Mouse (Mus musculus) lung, embryonic 16.5 days (tissue): ENCODE results near the gene Trp73. TPM values are rescaled to one million over a fixed set of nuclear protein-coding genes. Genes with fewer than 3 reads are reported as not detected.

Source experiments
- ATAC-seq: fragments of 200-750 bp; cut with Nextera tagmentation; 2 replicates; pipeline ENCODE4 v1.8.0; 2017; ENCODE audit warnings: low read depth, mild to moderate bottlenecking, moderate library complexity
- H3K27ac ChIP-seq: fragments of 300-500 bp; sonication (generic); 2 replicates; pipeline ENCODE4 v1.5.1; 2014; ENCODE audit warnings: mild to moderate bottlenecking, control low read depth, low read length
- H3K27me3 ChIP-seq: fragments of 300-500 bp; sonication (generic); 2 replicates; pipeline ENCODE4 v1.6.1; 2014; ENCODE audit warnings: low read depth, low read length, mixed read lengths; ENCODE audit not compliant: control insufficient read depth, insufficient read depth
- H3K36me3 ChIP-seq: fragments of 300-500 bp; sonication (generic); 2 replicates; pipeline ENCODE4 v1.6.1; 2014; ENCODE audit warnings: low read length; ENCODE audit not compliant: control insufficient read depth, insufficient read depth
- H3K4me1 ChIP-seq: fragments of 300-500 bp; sonication (generic); replicated peaks from 2 replicates; pipeline ENCODE4 v1.6.1; 2014; ENCODE audit warnings: low read length, mixed read lengths; ENCODE audit not compliant: control insufficient read depth, insufficient read depth
- H3K4me2 ChIP-seq: fragments of 300-500 bp; sonication (generic); 2 replicates; pipeline ENCODE4 v1.6.1; 2014; ENCODE audit warnings: low read depth, low read length, control low read depth
- H3K4me3 ChIP-seq: fragments of 300-500 bp; sonication (generic); 2 replicates; pipeline ENCODE4 v1.5.1; 2014; ENCODE audit warnings: mild to moderate bottlenecking, low read length, control low read depth
- H3K9ac ChIP-seq: fragments of 300-500 bp; sonication (generic); 2 replicates; pipeline ENCODE4 v1.6.1; 2014; ENCODE audit warnings: low read length, control low read depth
- H3K9me3 ChIP-seq: fragments of 300-500 bp; sonication (generic); 2 replicates; pipeline ENCODE4 v1.6.1; 2016; ENCODE audit warnings: low read length; ENCODE audit not compliant: control insufficient read depth
- WGBS: fragments of 180-500 bp; shearing (Covaris S2); extraction: QIAGEN DNeasy Blood & Tissue Kit; methylation state at CpG from one replicate; pipeline ENCODE4 v1.1.7; 2014; 5-methylcytosine and 5-hydroxymethylcytosine counted together
- polyA plus RNA-seq: library from polyadenylated mRNA; unstranded; fragments of >200 nt; fragmentation: Nextera tagmentation; extraction: Ambion mirVana; gene quantifications from 2 replicates; pipeline ENCODE4 v1.2.1, GENCODE M21; 2015

The Trp73 gene
- polyA plus RNA-seq, result 3.4 and 5.2 TPM in 2 replicates

GRCm38 (mm10) chr4:154140182-154140212, at the start of gene Trp73:
Gene Trp73, minus strand, starts transcription at chr4:154140208.
- H3K27ac ChIP-seq, result no peak within 1 kb of the TSS
- H3K4me1 ChIP-seq, result peaks cover 22% of the 10 kb centered on the region
- peak within 1 kb of the TSS; percentile 90 for H3K4me2 ChIP-seq
- H3K9ac ChIP-seq, result peak within 1 kb of the TSS; percentile 61
- no peaks in the 10 kb centered on the region for H3K36me3 ChIP-seq
- 0% methylated on average over 4 of the region's 4 CpGs for WGBS
- H3K4me3 ChIP-seq, result peak within 1 kb of the TSS; percentile 55
- peaks cover 48% of the 10 kb centered on the region for H3K27me3 ChIP-seq
- ATAC-seq, result no peak
- no peaks in the 10 kb centered on the region for H3K9me3 ChIP-seq

GRCm38 (mm10) chr4:154188948-154189347, 48.9 kb upstream of the Trp73 start:
- no peaks in the 10 kb centered on the region for H3K36me3 ChIP-seq
- H3K4me3 ChIP-seq, result no peak overlapping the region
- H3K27ac ChIP-seq, result no peak overlapping the region
- no peaks in the 10 kb centered on the region; the same call in 1 of the 2 replicates for H3K4me1 ChIP-seq
- WGBS, result 47% methylated on average over 8 of the region's 8 CpGs
- ATAC-seq, result 0 out of 2 replicates have a peak, but pooled peaks have one; percentile 10
- no peaks in the 10 kb centered on the region; the same call in 1 of the 2 replicates for H3K9me3 ChIP-seq
- no peak overlapping the region for H3K9ac ChIP-seq
- H3K27me3 ChIP-seq, result no peaks in the 10 kb centered on the region
- no peak overlapping the region for H3K4me2 ChIP-seq

- 58% methylated on average over 11 of the region's 11 CpGs for WGBS
- Histone ChIP-seq H3K4me2 (no peak overlapping the region), H3K9ac (no peak overlapping the region), H3K27me3 (no peaks in the 10 kb centered on the region), H3K27ac (peak overlapping the region; percentile 59), H3K9me3 (no peaks in the 10 kb centered on the region), H3K4me1 (no peaks in the 10 kb centered on the region; the same call in 1 of the 2 replicates), H3K36me3 (no peaks in the 10 kb centered on the region), H3K4me3 (no peak overlapping the region)
- peak; percentile 46; the same call in 1 of the 2 replicates for ATAC-seq
Measured at GRCm38 (mm10) chr4:154186002-154186537, 46.1 kb upstream of the Trp73 start.

GRCm38 (mm10) chr4:154185001-154185400, 45.0 kb upstream of the Trp73 start:
- no peaks in the 10 kb centered on the region for H3K27me3 ChIP-seq
- no peak overlapping the region for H3K4me2 ChIP-seq
- no peak overlapping the region for H3K4me3 ChIP-seq
- no peak for ATAC-seq
- no peaks in the 10 kb centered on the region for H3K9me3 ChIP-seq
- WGBS, result 62% methylated on average over 5 of the region's 5 CpGs
- no peaks in the 10 kb centered on the region for H3K36me3 ChIP-seq
- no peak overlapping the region for H3K27ac ChIP-seq
- H3K9ac ChIP-seq, result no peak overlapping the region
- no peaks in the 10 kb centered on the region; the same call in 1 of the 2 replicates for H3K4me1 ChIP-seq

- Histone ChIP-seq H3K27me3 (no peaks in the 10 kb centered on the region), H3K4me1 (no peaks in the 10 kb centered on the region), H3K4me2 (no peak overlapping the region), H3K4me3 (no peak overlapping the region), H3K9ac (no peak overlapping the region), H3K36me3 (no peaks in the 10 kb centered on the region), H3K9me3 (no peaks in the 10 kb centered on the region), H3K27ac (no peak overlapping the region)
- ATAC-seq, result no peak
- 49% methylated on average over 5 of the region's 5 CpGs for WGBS
Measured at GRCm38 (mm10) chr4:154183566-154183965, 43.6 kb upstream of the Trp73 start.

- H3K9ac ChIP-seq, result no peak overlapping the region
- no peak overlapping the region for H3K4me3 ChIP-seq
- H3K4me2 ChIP-seq, result no peak overlapping the region
- peaks cover 7% of the 10 kb centered on the region for H3K4me1 ChIP-seq
- no peaks in the 10 kb centered on the region for H3K36me3 ChIP-seq
- no peaks in the 10 kb centered on the region for H3K27me3 ChIP-seq
- H3K27ac ChIP-seq, result peak overlapping the region; percentile 59
- 51% methylated on average over 7 of the region's 7 CpGs for WGBS
- no peaks in the 10 kb centered on the region for H3K9me3 ChIP-seq
- peak; percentile 39; the same call in 1 of the 2 replicates for ATAC-seq
Measured at GRCm38 (mm10) chr4:154181001-154181400, 41.0 kb upstream of the Trp73 start.

GRCm38 (mm10) chr4:154177257-154177656, 37.2 kb upstream of the Trp73 start:
- no peak overlapping the region for H3K4me2 ChIP-seq
- H3K36me3 ChIP-seq, result no peaks in the 10 kb centered on the region
- no peak overlapping the region for H3K9ac ChIP-seq
- H3K9me3 ChIP-seq, result no peaks in the 10 kb centered on the region
- H3K27ac ChIP-seq, result peak overlapping the region; percentile 78
- WGBS, result 45% methylated on average over 8 of the region's 8 CpGs
- H3K27me3 ChIP-seq, result peaks cover 7% of the 10 kb centered on the region
- H3K4me1 ChIP-seq, result peaks cover 7% of the 10 kb centered on the region
- no peak overlapping the region for H3K4me3 ChIP-seq
- peak; percentile 86 for ATAC-seq

GRCm38 (mm10) chr4:154171931-154172604, 32.1 kb upstream of the Trp73 start:
- H3K4me2 ChIP-seq, result peak overlapping the region; percentile 68
- no peaks in the 10 kb centered on the region for H3K36me3 ChIP-seq
- H3K4me3 ChIP-seq, result peak overlapping the region; percentile 47
- no peak overlapping the region for H3K27ac ChIP-seq
- WGBS, result 37% methylated on average over 13 of the region's 13 CpGs
- H3K9me3 ChIP-seq, result no peaks in the 10 kb centered on the region
- no peak for ATAC-seq
- peaks cover 44% of the 10 kb centered on the region for H3K27me3 ChIP-seq
- H3K4me1 ChIP-seq, result peaks cover 10% of the 10 kb centered on the region
- no peak overlapping the region for H3K9ac ChIP-seq

- H3K27me3 ChIP-seq, result peaks cover 44% of the 10 kb centered on the region
- peak; percentile 20; the same call in 1 of the 2 replicates for ATAC-seq
- H3K9me3 ChIP-seq, result no peaks in the 10 kb centered on the region
- H3K4me3 ChIP-seq, result peak overlapping the region; percentile 47
- H3K27ac ChIP-seq, result no peak overlapping the region
- peak overlapping the region; percentile 59 for H3K9ac ChIP-seq
- under 1% methylated on average over 37 of the region's 37 CpGs for WGBS
- no peaks in the 10 kb centered on the region for H3K36me3 ChIP-seq
- peaks cover 10% of the 10 kb centered on the region for H3K4me1 ChIP-seq
- peak overlapping the region; percentile 68 for H3K4me2 ChIP-seq
Measured at GRCm38 (mm10) chr4:154171151-154171930, 31.3 kb upstream of the Trp73 start.
